Mouse (Mus musculus): Measurements from ENCODE around the gene Ptges. TPM values are rescaled to one million over a fixed set of nuclear protein-coding genes. Genes with fewer than 3 reads are reported as not detected.

Ptges gene
- polyA plus RNA-seq, 1 experiment, result 0.56 TPM

GRCm38 (mm10) chr2:30938574-30938991, 8.9 kb upstream of the Ptges start:
- Histone ChIP-seq H3K79me2 (ENCODE audit: control insufficient read depth, insufficient read depth) (no peaks in the 10 kb centered on the region), H3K4me3 (no peak overlapping the region), H3ac (ENCODE audit: control insufficient read depth, insufficient read length) (no peak overlapping the region), H3K4me2 (ENCODE audit: low read depth) (no peak overlapping the region), H3K36me3 (ENCODE audit: control insufficient read depth, insufficient read depth) (no peaks in the 10 kb centered on the region), H3K27me3 (ENCODE audit: control insufficient read depth, insufficient read depth, insufficient read length) (no peaks in the 10 kb centered on the region)
- TF ChIP-seq MYOG (IDR thresholded peaks at IDR 0.05; ENCODE audit: control insufficient read depth in 1 of 3, insufficient read depth in 1 of 3, insufficient read length in 2 of 3, low read depth in 2 of 3) (no peak), E2F4 (IDR thresholded peaks at IDR 0.05; ENCODE audit: insufficient read depth) (no peak), MYOD1 (IDR thresholded peaks at IDR 0.05; ENCODE audit: control insufficient read depth in 1 of 3, insufficient read length in 2 of 3, low read depth in 2 of 3) (no peak), TCF3 (IDR thresholded peaks at IDR 0.05; ENCODE audit: insufficient read length, low read depth) (no peak), POLR2AphosphoS2 (IDR thresholded peaks at IDR 0.05; ENCODE audit: insufficient read length, low read depth) (no peak), USF1 (IDR thresholded peaks at IDR 0.05; ENCODE audit: low read depth) (no peak), POLR2A (IDR thresholded peaks at IDR 0.05; ENCODE audit: insufficient read length, low read depth) (no peak)

GRCm38 (mm10) chr2:30937731-30938130, 8.1 kb upstream of the Ptges start:
- TF ChIP-seq MYOD1 (IDR thresholded peaks at IDR 0.05; ENCODE audit: control insufficient read depth in 1 of 3, insufficient read length in 2 of 3, low read depth in 2 of 3) (no peak), POLR2AphosphoS2 (IDR thresholded peaks at IDR 0.05; ENCODE audit: insufficient read length, low read depth) (no peak), POLR2A (IDR thresholded peaks at IDR 0.05; ENCODE audit: insufficient read length, low read depth) (no peak), REST (IDR thresholded peaks at IDR 0.05; ENCODE audit: insufficient read depth, insufficient read length) (no peak), MAX (IDR thresholded peaks at IDR 0.05; ENCODE audit: low read depth) (no peak), MYOG (IDR thresholded peaks at IDR 0.05; ENCODE audit: control insufficient read depth in 1 of 3, insufficient read depth in 1 of 3, insufficient read length in 2 of 3, low read depth in 2 of 3) (no peak), TCF12 (IDR thresholded peaks at IDR 0.05; ENCODE audit: insufficient read depth, poor library complexity, severe bottlenecking) (no peak), USF1 (IDR thresholded peaks at IDR 0.05; ENCODE audit: low read depth) (no peak), SRF (IDR thresholded peaks at IDR 0.05; ENCODE audit: control insufficient read depth, insufficient read length, low read depth) (no peak), TCF3 (IDR thresholded peaks at IDR 0.05; ENCODE audit: insufficient read length, low read depth) (no peak), CEBPB (IDR thresholded peaks at IDR 0.05; ENCODE audit: insufficient read depth, poor library complexity, severe bottlenecking) (no peak), E2F4 (IDR thresholded peaks at IDR 0.05; ENCODE audit: insufficient read depth) (no peak)
- Histone ChIP-seq H3ac (ENCODE audit: control insufficient read depth, insufficient read length) (no peak overlapping the region), H3K4me2 (ENCODE audit: low read depth) (no peak overlapping the region)

GRCm38 (mm10) chr2:30936808-30937207, 7.1 kb upstream of the Ptges start:
- H3K4me2 ChIP-seq (ENCODE audit: low read depth), result no peak overlapping the region
- no peak for TF ChIP-seq SRF (IDR thresholded peaks at IDR 0.05; ENCODE audit: control insufficient read depth, insufficient read length, low read depth)
- TF ChIP-seq E2F4 (IDR thresholded peaks at IDR 0.05; ENCODE audit: insufficient read depth), result no peak
- no peak for TF ChIP-seq POLR2AphosphoS2 (IDR thresholded peaks at IDR 0.05; ENCODE audit: insufficient read length, low read depth)
- TF ChIP-seq USF1 (IDR thresholded peaks at IDR 0.05; ENCODE audit: low read depth), result no peak
- no peak for TF ChIP-seq MYOG (IDR thresholded peaks at IDR 0.05; ENCODE audit: control insufficient read depth in 1 of 3, insufficient read depth in 1 of 3, insufficient read length in 2 of 3, low read depth in 2 of 3)
- no peak for TF ChIP-seq REST (IDR thresholded peaks at IDR 0.05; ENCODE audit: insufficient read depth, insufficient read length)
- TF ChIP-seq MYOD1 (IDR thresholded peaks at IDR 0.05; ENCODE audit: control insufficient read depth in 1 of 3, insufficient read length in 2 of 3, low read depth in 2 of 3), result no peak
- TF ChIP-seq MAX (IDR thresholded peaks at IDR 0.05; ENCODE audit: low read depth), result no peak
- TF ChIP-seq POLR2A (IDR thresholded peaks at IDR 0.05; ENCODE audit: insufficient read length, low read depth), result no peak
- no peak for TF ChIP-seq CEBPB (IDR thresholded peaks at IDR 0.05; ENCODE audit: insufficient read depth, poor library complexity, severe bottlenecking)
- TF ChIP-seq TCF3 (IDR thresholded peaks at IDR 0.05; ENCODE audit: insufficient read length, low read depth), result no peak
- TF ChIP-seq TCF12 (IDR thresholded peaks at IDR 0.05; ENCODE audit: insufficient read depth, poor library complexity, severe bottlenecking), result no peak
- H3ac ChIP-seq (ENCODE audit: control insufficient read depth, insufficient read length), result no peak overlapping the region

More at GRCm38 (mm10) chr2:30937731-30938130, 8.1 kb upstream of the Ptges start:
- H3K79me2 ChIP-seq (ENCODE audit: control insufficient read depth, insufficient read depth), result no peaks in the 10 kb centered on the region
- H3K36me3 ChIP-seq (ENCODE audit: control insufficient read depth, insufficient read depth), result no peaks in the 10 kb centered on the region
- no peak overlapping the region for H3K4me3 ChIP-seq
- no peaks in the 10 kb centered on the region for H3K27me3 ChIP-seq (ENCODE audit: control insufficient read depth, insufficient read depth, insufficient read length)

GRCm38 (mm10) chr2:30933917-30934450, 4.3 kb upstream of the Ptges start:
- Histone ChIP-seq H3K36me3 (ENCODE audit: control insufficient read depth, insufficient read depth) (no peaks in the 10 kb centered on the region), H3K79me2 (ENCODE audit: control insufficient read depth, insufficient read depth) (no peaks in the 10 kb centered on the region), H3K4me2 (ENCODE audit: low read depth) (no peak overlapping the region), H3K27me3 (ENCODE audit: control insufficient read depth, insufficient read depth, insufficient read length) (no peaks in the 10 kb centered on the region), H3K4me3 (no peak overlapping the region), H3ac (ENCODE audit: control insufficient read depth, insufficient read length) (no peak overlapping the region)
- TF ChIP-seq TCF12 (IDR thresholded peaks at IDR 0.05; ENCODE audit: insufficient read depth, poor library complexity, severe bottlenecking), result no peak
- TF ChIP-seq TCF3 (IDR thresholded peaks at IDR 0.05; ENCODE audit: insufficient read length, low read depth), result no peak
- no peak for TF ChIP-seq POLR2A (IDR thresholded peaks at IDR 0.05; ENCODE audit: insufficient read length, low read depth)
- no peak for TF ChIP-seq SRF (IDR thresholded peaks at IDR 0.05; ENCODE audit: control insufficient read depth, insufficient read length, low read depth)
- no peak for TF ChIP-seq MYOG (IDR thresholded peaks at IDR 0.05; ENCODE audit: control insufficient read depth in 1 of 3, insufficient read depth in 1 of 3, insufficient read length in 2 of 3, low read depth in 2 of 3)
- no peak for TF ChIP-seq MAX (IDR thresholded peaks at IDR 0.05; ENCODE audit: low read depth)
- TF ChIP-seq MYOD1 (IDR thresholded peaks at IDR 0.05; ENCODE audit: control insufficient read depth in 1 of 3, insufficient read length in 2 of 3, low read depth in 2 of 3), result no peak
- TF ChIP-seq USF1 (IDR thresholded peaks at IDR 0.05; ENCODE audit: low read depth), result no peak
- TF ChIP-seq E2F4 (IDR thresholded peaks at IDR 0.05; ENCODE audit: insufficient read depth), result no peak
- no peak for TF ChIP-seq POLR2AphosphoS2 (IDR thresholded peaks at IDR 0.05; ENCODE audit: insufficient read length, low read depth)
- TF ChIP-seq CEBPB (IDR thresholded peaks at IDR 0.05; ENCODE audit: insufficient read depth, poor library complexity, severe bottlenecking), result no peak
- TF ChIP-seq REST (IDR thresholded peaks at IDR 0.05; ENCODE audit: insufficient read depth, insufficient read length), result no peak

More at GRCm38 (mm10) chr2:30936808-30937207, 7.1 kb upstream of the Ptges start:
- Histone ChIP-seq H3K27me3 (ENCODE audit: control insufficient read depth, insufficient read depth, insufficient read length) (no peaks in the 10 kb centered on the region), H3K4me3 (no peak overlapping the region), H3K36me3 (ENCODE audit: control insufficient read depth, insufficient read depth) (no peaks in the 10 kb centered on the region), H3K79me2 (ENCODE audit: control insufficient read depth, insufficient read depth) (no peaks in the 10 kb centered on the region)
